Mouse (Mus musculus) olfactory bulb, adult 2 months (tissue): ENCODE results near the gene Rpl39l.

Experiments used
- CTCF ChIP-seq: fragments of 200-500 bp; IDR thresholded peaks from 2 replicates; pipeline ENCODE4 v1.5.1; 2012; ENCODE audit warnings: low read depth, mild to moderate bottlenecking, low read length, moderate library complexity; ENCODE audit not compliant: insufficient read depth
- POLR2A ChIP-seq: fragments of 200-500 bp; IDR thresholded peaks from 2 replicates; pipeline ENCODE4 v1.6.1; 2012; ENCODE audit warnings: mild to moderate bottlenecking, low read depth, low read length, moderate library complexity; ENCODE audit not compliant: insufficient read depth

DNA sequence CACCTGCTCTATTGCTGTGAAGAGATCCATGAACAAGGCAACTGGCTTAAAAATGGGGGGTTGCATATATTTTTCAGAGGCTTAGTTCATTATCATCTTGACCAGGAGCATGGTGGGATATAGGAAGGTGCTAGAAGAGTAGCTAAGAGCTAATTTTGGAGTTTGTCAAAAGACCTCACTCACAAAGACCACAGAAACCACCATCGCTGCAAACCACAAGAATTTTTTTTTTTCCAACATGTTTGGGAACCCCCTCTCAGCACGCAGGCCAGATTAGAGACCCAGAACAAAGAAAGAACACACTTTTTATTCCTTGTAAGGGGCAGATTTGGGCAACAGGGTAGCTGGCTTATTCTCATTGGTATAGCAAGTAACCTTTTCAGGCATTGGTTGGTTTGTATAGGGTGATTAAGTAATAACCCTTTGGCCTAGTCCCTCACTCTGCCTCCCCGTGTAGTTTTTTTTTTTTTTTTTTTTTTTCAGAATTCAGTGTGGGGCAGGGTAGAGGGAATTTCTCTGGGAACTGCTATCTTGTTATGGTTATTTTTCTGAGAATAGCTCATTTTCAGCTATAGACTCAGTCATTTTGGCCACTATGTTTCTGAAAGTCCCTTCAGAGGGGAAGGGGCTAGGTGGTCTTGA, 2.3 kb downstream of the Rpl39l start:
- TF ChIP-seq CTCF (no peak), POLR2A (no peak)
